Mouse (Mus musculus): ENCODE measurements around the gene Ranbp10. TPM values are rescaled to one million over a fixed set of nuclear protein-coding genes. Genes with fewer than 3 reads are reported as not detected.

Gene Ranbp10
- polyA plus RNA-seq, 1 experiment from 2014 or later: 8.9 TPM

GRCm38 (mm10) chr8:105812511-105812910 lies 14.6 kb downstream of the Ranbp10 start:
- no peak overlapping the region for H3K4me2 ChIP-seq (ENCODE audit: low read length)
- no peaks in the 10 kb centered on the region for H3K9me3 ChIP-seq (ENCODE audit: control insufficient read depth, low read length)
- no peak overlapping the region for H3K9ac ChIP-seq (ENCODE audit: low read depth, low read length)
- H3K27ac ChIP-seq (ENCODE audit: low read depth, low read length): no peak overlapping the region
- no peak overlapping the region for H3K4me3 ChIP-seq (ENCODE audit: low read length)
- no peak for ATAC-seq
- no peaks in the 10 kb centered on the region for H3K36me3 ChIP-seq (ENCODE audit: control insufficient read depth, insufficient read depth, low read length)
- no peaks in the 10 kb centered on the region; the same call in 1 of the 2 replicates for H3K4me1 ChIP-seq (ENCODE audit: control insufficient read depth, insufficient read depth, low read depth, low read length)
- WGBS: 91% methylated on average over 5 of the region's 5 CpGs
- H3K27me3 ChIP-seq (replicated peaks; ENCODE audit: control insufficient read depth, insufficient read depth, low read length): no peaks in the 10 kb centered on the region

GRCm38 (mm10) chr8:105811543-105811942 lies 15.6 kb downstream of the Ranbp10 start:
- Histone ChIP-seq H3K9ac (ENCODE audit: low read depth, low read length) (no peak overlapping the region), H3K4me3 (ENCODE audit: low read length) (no peak overlapping the region), H3K27me3 (replicated peaks; ENCODE audit: control insufficient read depth, insufficient read depth, low read length) (no peaks in the 10 kb centered on the region), H3K4me1 (ENCODE audit: control insufficient read depth, insufficient read depth, low read depth, low read length) (no peaks in the 10 kb centered on the region; the same call in 1 of the 2 replicates), H3K27ac (ENCODE audit: low read depth, low read length) (no peak overlapping the region), H3K9me3 (ENCODE audit: control insufficient read depth, low read length) (no peaks in the 10 kb centered on the region), H3K36me3 (ENCODE audit: control insufficient read depth, insufficient read depth, low read length) (no peaks in the 10 kb centered on the region), H3K4me2 (ENCODE audit: low read length) (no peak overlapping the region)
- no peak for ATAC-seq
- WGBS: 78% methylated on average over 3 of the region's 3 CpGs

GRCm38 (mm10) chr8:105811061-105811460 lies 16.1 kb downstream of the Ranbp10 start:
- Histone ChIP-seq H3K9me3 (ENCODE audit: control insufficient read depth, low read length) (no peaks in the 10 kb centered on the region), H3K36me3 (ENCODE audit: control insufficient read depth, insufficient read depth, low read length) (no peaks in the 10 kb centered on the region), H3K27ac (ENCODE audit: low read depth, low read length) (no peak overlapping the region), H3K4me3 (ENCODE audit: low read length) (no peak overlapping the region), H3K27me3 (replicated peaks; ENCODE audit: control insufficient read depth, insufficient read depth, low read length) (no peaks in the 10 kb centered on the region), H3K9ac (ENCODE audit: low read depth, low read length) (no peak overlapping the region), H3K4me1 (ENCODE audit: control insufficient read depth, insufficient read depth, low read depth, low read length) (no peaks in the 10 kb centered on the region; the same call in 1 of the 2 replicates), H3K4me2 (ENCODE audit: low read length) (no peak overlapping the region)
- no peak for ATAC-seq
- WGBS: 62% methylated on average over 10 of the region's 10 CpGs

GRCm38 (mm10) chr8:105810245-105810786 lies 16.8 kb downstream of the Ranbp10 start:
- no peak for ATAC-seq
- Histone ChIP-seq H3K4me1 (ENCODE audit: control insufficient read depth, insufficient read depth, low read depth, low read length) (no peaks in the 10 kb centered on the region; the same call in 1 of the 2 replicates), H3K4me3 (ENCODE audit: low read length) (no peak overlapping the region), H3K9me3 (ENCODE audit: control insufficient read depth, low read length) (no peaks in the 10 kb centered on the region), H3K27me3 (replicated peaks; ENCODE audit: control insufficient read depth, insufficient read depth, low read length) (no peaks in the 10 kb centered on the region), H3K4me2 (ENCODE audit: low read length) (no peak overlapping the region), H3K9ac (ENCODE audit: low read depth, low read length) (no peak overlapping the region), H3K27ac (ENCODE audit: low read depth, low read length) (no peak overlapping the region), H3K36me3 (ENCODE audit: control insufficient read depth, insufficient read depth, low read length) (no peaks in the 10 kb centered on the region)
- 79% methylated on average over 6 of the region's 6 CpGs for WGBS

GRCm38 (mm10) chr8:105808480-105808879 lies 18.7 kb downstream of the Ranbp10 start:
- ATAC-seq: no peak
- 94% methylated on average over 2 of the region's 2 CpGs for WGBS
- H3K36me3 ChIP-seq (ENCODE audit: control insufficient read depth, insufficient read depth, low read length): no peaks in the 10 kb centered on the region; the same call in 1 of the 2 replicates

GRCm38 (mm10) chr8:105807766-105808165 lies 19.4 kb downstream of the Ranbp10 start:
- Histone ChIP-seq H3K27me3 (replicated peaks; ENCODE audit: control insufficient read depth, insufficient read depth, low read length) (no peaks in the 10 kb centered on the region), H3K36me3 (ENCODE audit: control insufficient read depth, insufficient read depth, low read length) (no peaks in the 10 kb centered on the region; the same call in 1 of the 2 replicates), H3K4me2 (ENCODE audit: low read length) (no peak overlapping the region), H3K27ac (ENCODE audit: low read depth, low read length) (no peak overlapping the region), H3K4me3 (ENCODE audit: low read length) (no peak overlapping the region), H3K4me1 (ENCODE audit: control insufficient read depth, insufficient read depth, low read depth, low read length) (no peaks in the 10 kb centered on the region; the same call in 1 of the 2 replicates), H3K9ac (ENCODE audit: low read depth, low read length) (no peak overlapping the region), H3K9me3 (ENCODE audit: control insufficient read depth, low read length) (no peaks in the 10 kb centered on the region)
- 76% methylated on average over 5 of the region's 5 CpGs for WGBS
- ATAC-seq: no peak

More at GRCm38 (mm10) chr8:105808480-105808879, 18.7 kb downstream of the Ranbp10 start:
- no peak overlapping the region for H3K4me3 ChIP-seq (ENCODE audit: low read length)
- no peaks in the 10 kb centered on the region for H3K27me3 ChIP-seq (replicated peaks; ENCODE audit: control insufficient read depth, insufficient read depth, low read length)
- no peaks in the 10 kb centered on the region; the same call in 1 of the 2 replicates for H3K4me1 ChIP-seq (ENCODE audit: control insufficient read depth, insufficient read depth, low read depth, low read length)
- no peaks in the 10 kb centered on the region for H3K9me3 ChIP-seq (ENCODE audit: control insufficient read depth, low read length)
- no peak overlapping the region for H3K27ac ChIP-seq (ENCODE audit: low read depth, low read length)
- no peak overlapping the region for H3K4me2 ChIP-seq (ENCODE audit: low read length)
- H3K9ac ChIP-seq (ENCODE audit: low read depth, low read length): no peak overlapping the region

GRCm38 (mm10) chr8:105805964-105806363 lies 21.2 kb downstream of the Ranbp10 start:
- Histone ChIP-seq H3K4me2 (ENCODE audit: low read length) (no peak overlapping the region), H3K9ac (ENCODE audit: low read depth, low read length) (no peak overlapping the region), H3K9me3 (ENCODE audit: control insufficient read depth, low read length) (no peaks in the 10 kb centered on the region), H3K27ac (ENCODE audit: low read depth, low read length) (no peak overlapping the region), H3K4me3 (ENCODE audit: low read length) (no peak overlapping the region), H3K27me3 (replicated peaks; ENCODE audit: control insufficient read depth, insufficient read depth, low read length) (no peaks in the 10 kb centered on the region), H3K4me1 (ENCODE audit: control insufficient read depth, insufficient read depth, low read depth, low read length) (no peaks in the 10 kb centered on the region; the same call in 1 of the 2 replicates), H3K36me3 (ENCODE audit: control insufficient read depth, insufficient read depth, low read length) (no peaks in the 10 kb centered on the region; the same call in 1 of the 2 replicates)
- WGBS: 87% methylated on average over 1 of the region's 1 CpGs
- ATAC-seq: no peak

- Histone ChIP-seq H3K4me2 (ENCODE audit: low read length) (no peak overlapping the region), H3K36me3 (ENCODE audit: control insufficient read depth, insufficient read depth, low read length) (no peaks in the 10 kb centered on the region; the same call in 1 of the 2 replicates), H3K9ac (ENCODE audit: low read depth, low read length) (no peak overlapping the region), H3K4me1 (ENCODE audit: control insufficient read depth, insufficient read depth, low read depth, low read length) (no peaks in the 10 kb centered on the region), H3K4me3 (ENCODE audit: low read length) (no peak overlapping the region), H3K9me3 (ENCODE audit: control insufficient read depth, low read length) (no peaks in the 10 kb centered on the region), H3K27me3 (replicated peaks; ENCODE audit: control insufficient read depth, insufficient read depth, low read length) (no peaks in the 10 kb centered on the region), H3K27ac (ENCODE audit: low read depth, low read length) (no peak overlapping the region)
- no peak for ATAC-seq
- WGBS: 70% methylated on average over 3 of the region's 3 CpGs
Observed at GRCm38 (mm10) chr8:105805346-105805745, 21.8 kb downstream of the Ranbp10 start.

- H3K9ac ChIP-seq (ENCODE audit: low read depth, low read length): no peak overlapping the region
- H3K9me3 ChIP-seq (ENCODE audit: control insufficient read depth, low read length): no peaks in the 10 kb centered on the region
- ATAC-seq: no peak
- no peaks in the 10 kb centered on the region for H3K27me3 ChIP-seq (replicated peaks; ENCODE audit: control insufficient read depth, insufficient read depth, low read length)
- H3K4me2 ChIP-seq (ENCODE audit: low read length): no peak overlapping the region
- 93% methylated on average over 7 of the region's 7 CpGs for whole genome bisulfite sequencing
- no peak overlapping the region for H3K27ac ChIP-seq (ENCODE audit: low read depth, low read length)
- no peaks in the 10 kb centered on the region for H3K4me1 ChIP-seq (ENCODE audit: control insufficient read depth, insufficient read depth, low read depth, low read length)
- no peak overlapping the region for H3K4me3 ChIP-seq (ENCODE audit: low read length)
- H3K36me3 ChIP-seq (ENCODE audit: control insufficient read depth, insufficient read depth, low read length): no peaks in the 10 kb centered on the region; the same call in 1 of the 2 replicates
Observed at GRCm38 (mm10) chr8:105804797-105805196, 22.4 kb downstream of the Ranbp10 start.
